Mouse (Mus musculus) retina, postnatal 1 day (tissue): ENCODE results near the gene Lrrc8b.

Experiments used
- DNase-seq: peaks from one replicate; pipeline ENCODE4 v3.0.0-alpha.2; 2012

Lrrc8b gene

GRCm38 (mm10) chr5:105425587-105425986 is 10.0 kb downstream of the Lrrc8b start:
- DNase-seq, result no peak

GRCm38 (mm10) chr5:105427326-105427725 is 11.8 kb downstream of the Lrrc8b start:
- no peak for DNase-seq

GRCm38 (mm10) chr5:105428265-105428974 is 12.8 kb downstream of the Lrrc8b start:
- DNase-seq, result no peak

- no peak for DNase-seq
Observed at GRCm38 (mm10) chr5:105430148-105430547, 14.6 kb downstream of the Lrrc8b start.

GRCm38 (mm10) chr5:105439608-105440007 is 24.0 kb downstream of the Lrrc8b start:
- DNase-seq, result no peak

GRCm38 (mm10) chr5:105440992-105441535 is 25.5 kb downstream of the Lrrc8b start:
- DNase-seq, result peak; percentile 42

GRCm38 (mm10) chr5:105442212-105443000 is 26.8 kb downstream of the Lrrc8b start:
- no peak for DNase-seq

- peak; percentile 64 for DNase-seq
Observed at GRCm38 (mm10) chr5:105443057-105443815, 27.7 kb downstream of the Lrrc8b start.

- no peak for DNase-seq
Observed at GRCm38 (mm10) chr5:105445686-105446085, 30.1 kb downstream of the Lrrc8b start.

GRCm38 (mm10) chr5:105454105-105454504 is 38.5 kb downstream of the Lrrc8b start:
- no peak for DNase-seq

- DNase-seq, result no peak
Observed at GRCm38 (mm10) chr5:105459077-105459476, 43.5 kb downstream of the Lrrc8b start.

GRCm38 (mm10) chr5:105460551-105460950 is 45.0 kb downstream of the Lrrc8b start:
- DNase-seq, result no peak

- no peak for DNase-seq
Observed at GRCm38 (mm10) chr5:105461076-105461475, 45.5 kb downstream of the Lrrc8b start.

GRCm38 (mm10) chr5:105464671-105465070 is 49.1 kb downstream of the Lrrc8b start:
- DNase-seq, result no peak

GRCm38 (mm10) chr5:105465550-105465949 is 50.0 kb downstream of the Lrrc8b start:
- DNase-seq, result no peak

- no peak for DNase-seq
Observed at GRCm38 (mm10) chr5:105466471-105466902, 50.9 kb downstream of the Lrrc8b start.

GRCm38 (mm10) chr5:105467271-105467670 is 51.7 kb downstream of the Lrrc8b start:
- DNase-seq, result no peak

GRCm38 (mm10) chr5:105472983-105473705 is 57.6 kb downstream of the Lrrc8b start:
- DNase-seq, result no peak

GRCm38 (mm10) chr5:105477527-105477926 is 62.0 kb downstream of the Lrrc8b start:
- no peak for DNase-seq

GRCm38 (mm10) chr5:105479673-105480072 is 64.1 kb downstream of the Lrrc8b start:
- no peak for DNase-seq

GRCm38 (mm10) chr5:105480561-105480960 is 65.0 kb downstream of the Lrrc8b start:
- no peak for DNase-seq

- no peak for DNase-seq
Observed at GRCm38 (mm10) chr5:105483632-105484031, 68.1 kb downstream of the Lrrc8b start.
